Mouse (Mus musculus) heart, postnatal 36 days (tissue): Measurements from ENCODE around the gene Heyl. TPM values are rescaled to one million over a fixed set of nuclear protein-coding genes. Genes with fewer than 3 reads are reported as not detected.

ENCODE experiments used
- DNase-seq, 2 experiments: peaks; one replicate each; pipeline ENCODE4 v3.0.0; 2021 to 2022
- intact Hi-C: fragments of 180-260 bp; cut with DNase I; formaldehyde crosslinking; loops from one replicate; pipeline ENCODE4 v1.15.1; 2025
- total RNA-seq, 2 experiments: library from RNA; stranded (reverse); gene quantifications; 2 replicates each; pipeline ENCODE4 v1.2.3; 2021

The Heyl gene
- total RNA-seq = 10 to 100 TPM; 19.5 to 20.7 TPM

DNA sequence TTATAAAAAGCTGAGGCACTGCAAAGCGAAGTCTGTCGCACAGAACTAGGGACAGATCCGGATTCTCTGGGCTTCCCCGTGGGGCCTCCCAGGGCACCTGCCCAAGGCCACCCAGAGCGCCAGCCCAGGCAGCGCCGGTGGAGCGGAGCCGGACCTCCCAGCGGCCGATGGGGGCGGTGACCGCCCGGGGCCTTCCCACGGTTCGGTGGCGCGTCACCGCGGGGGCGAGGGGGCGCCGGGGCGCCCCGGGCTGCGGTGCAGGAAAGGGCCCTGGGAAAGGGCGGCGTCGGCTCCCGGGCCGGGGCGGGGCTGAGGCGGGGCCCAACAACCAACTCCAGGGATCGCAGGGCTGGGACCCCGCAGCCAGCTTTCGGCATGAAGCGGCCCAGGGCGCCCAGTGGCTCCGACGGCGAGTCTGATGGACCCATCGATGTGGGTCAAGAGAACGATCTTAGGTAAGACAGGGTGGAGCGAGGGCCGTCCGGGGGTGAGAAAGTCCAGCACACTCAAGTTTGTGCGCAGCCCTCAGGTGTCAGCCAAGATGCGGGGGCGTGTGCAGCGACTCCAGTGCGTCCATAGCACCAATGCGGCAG, at the start of gene Heyl:
TSS of gene Heyl (plus strand) at position 65 of the 593 bp plus-strand sequence.
- DNase-seq = peak; percentile 73 to 76
- intact Hi-C loops = no loop called here

DNA sequence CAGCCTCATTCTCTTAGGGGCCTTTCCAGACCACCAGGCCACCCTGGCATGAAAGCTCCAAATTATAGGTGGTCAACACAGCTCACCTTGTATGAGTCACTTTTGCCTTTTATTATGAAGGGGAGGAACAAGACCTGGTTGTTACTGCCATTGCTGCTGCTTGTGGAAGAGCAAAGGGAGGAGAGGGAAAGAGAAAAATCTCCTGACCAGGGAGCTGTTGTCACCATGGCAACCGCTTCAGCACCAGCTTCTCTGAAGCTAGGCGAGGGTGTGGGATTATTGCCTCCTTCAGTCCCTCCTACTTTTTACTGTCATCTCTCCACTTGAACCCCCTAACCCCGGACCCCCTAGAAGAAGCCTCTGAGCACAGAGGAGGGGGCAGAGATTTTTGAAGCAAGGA, 48.5 kb upstream of the Heyl start:
- intact Hi-C loops = no loop called here
- no peak for DNase-seq

DNA sequence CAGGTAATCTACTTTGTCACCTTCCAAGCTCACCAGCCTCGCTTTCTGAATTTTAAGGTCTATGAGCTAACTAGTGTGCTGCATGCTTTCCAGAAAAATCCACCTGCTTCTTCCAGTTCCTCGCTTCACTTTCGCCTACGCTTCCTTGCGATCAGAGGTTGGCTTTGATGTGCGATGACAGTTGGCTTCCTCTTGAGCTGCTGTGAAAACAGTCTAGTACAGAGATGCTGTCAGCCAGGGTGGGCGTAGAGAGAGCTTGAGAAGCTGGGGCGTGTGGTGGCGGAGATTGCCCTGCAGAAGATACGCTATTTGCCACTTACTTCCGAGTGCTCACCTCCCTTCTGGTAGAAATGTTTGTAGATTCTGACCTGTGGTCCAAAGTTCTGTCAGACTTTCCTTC, 41.0 kb upstream of the Heyl start:
- DNase-seq = no peak
- intact Hi-C loops = no loop called here

DNA sequence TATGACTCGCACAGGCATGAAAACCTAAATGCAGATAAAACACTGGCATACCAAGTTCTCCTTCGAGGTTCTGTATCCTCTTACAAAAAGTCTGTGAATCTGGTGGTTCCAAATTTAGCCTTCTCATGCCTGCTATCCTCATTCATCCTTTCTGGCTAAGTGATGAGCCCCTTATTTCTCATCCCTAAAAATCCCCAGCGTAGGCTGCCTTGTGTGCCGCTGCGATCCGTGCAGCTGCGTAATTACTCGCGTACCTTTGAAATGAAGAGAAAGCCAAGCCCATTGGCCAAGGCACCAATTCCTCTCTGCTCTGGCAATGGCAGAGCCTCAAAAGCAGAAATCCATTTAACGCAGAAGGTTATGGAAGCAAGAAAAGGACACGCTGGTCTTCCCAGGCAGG, 39.6 kb upstream of the Heyl start:
- no peak for DNase-seq

DNA sequence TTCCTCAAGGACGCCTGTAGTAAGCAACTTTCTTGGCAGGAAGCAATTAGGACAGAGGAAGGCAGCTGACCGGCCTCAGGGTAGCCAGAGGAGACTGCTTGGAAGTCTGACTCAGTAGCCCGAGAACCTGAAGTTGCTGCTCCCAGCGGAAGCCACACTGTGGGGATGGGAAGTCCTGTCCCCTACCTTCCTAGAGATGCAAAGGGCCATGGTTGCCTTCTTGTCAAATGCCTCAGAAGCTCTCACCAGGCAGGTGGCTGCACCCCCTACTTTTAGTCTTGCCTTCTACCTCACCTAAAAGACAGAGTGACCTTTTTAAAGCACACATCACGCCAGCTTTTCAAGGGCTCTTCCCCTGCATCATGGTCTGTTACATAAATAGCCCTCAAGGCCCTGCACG, 36.7 kb upstream of the Heyl start:
- no peak for DNase-seq
- intact Hi-C loops = no loop called here

More for the DNA sequence above, 39.6 kb upstream of the Heyl start:
- intact Hi-C loops = no loop called here

DNA sequence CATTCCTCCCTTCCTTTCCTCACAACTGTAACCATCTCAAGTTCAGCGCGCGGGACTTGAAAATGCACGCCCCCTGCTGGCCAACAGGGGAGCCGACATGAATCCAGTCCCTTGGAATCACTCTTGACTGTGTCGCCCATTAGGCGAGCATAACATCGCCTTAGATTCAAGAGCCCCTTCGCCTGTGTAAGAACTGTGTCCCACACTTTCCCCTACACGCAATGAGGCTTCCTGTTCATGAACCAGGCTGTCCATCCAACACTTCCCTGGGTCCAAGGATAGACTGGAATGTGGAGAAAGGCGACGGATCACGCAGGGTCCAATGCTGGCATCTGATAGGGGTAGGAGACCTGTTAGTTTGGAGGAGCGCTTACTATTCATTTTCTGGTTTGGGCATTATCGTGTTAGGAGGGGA, 32.6 kb upstream of the Heyl start:
- intact Hi-C loops = loop anchor here (1.0 kb wide), 1 partner anchor 45 kb away; no protein-coding TSS in a partner anchor
- DNase-seq = peak in 1 of 2 experiments; percentile 76

DNA sequence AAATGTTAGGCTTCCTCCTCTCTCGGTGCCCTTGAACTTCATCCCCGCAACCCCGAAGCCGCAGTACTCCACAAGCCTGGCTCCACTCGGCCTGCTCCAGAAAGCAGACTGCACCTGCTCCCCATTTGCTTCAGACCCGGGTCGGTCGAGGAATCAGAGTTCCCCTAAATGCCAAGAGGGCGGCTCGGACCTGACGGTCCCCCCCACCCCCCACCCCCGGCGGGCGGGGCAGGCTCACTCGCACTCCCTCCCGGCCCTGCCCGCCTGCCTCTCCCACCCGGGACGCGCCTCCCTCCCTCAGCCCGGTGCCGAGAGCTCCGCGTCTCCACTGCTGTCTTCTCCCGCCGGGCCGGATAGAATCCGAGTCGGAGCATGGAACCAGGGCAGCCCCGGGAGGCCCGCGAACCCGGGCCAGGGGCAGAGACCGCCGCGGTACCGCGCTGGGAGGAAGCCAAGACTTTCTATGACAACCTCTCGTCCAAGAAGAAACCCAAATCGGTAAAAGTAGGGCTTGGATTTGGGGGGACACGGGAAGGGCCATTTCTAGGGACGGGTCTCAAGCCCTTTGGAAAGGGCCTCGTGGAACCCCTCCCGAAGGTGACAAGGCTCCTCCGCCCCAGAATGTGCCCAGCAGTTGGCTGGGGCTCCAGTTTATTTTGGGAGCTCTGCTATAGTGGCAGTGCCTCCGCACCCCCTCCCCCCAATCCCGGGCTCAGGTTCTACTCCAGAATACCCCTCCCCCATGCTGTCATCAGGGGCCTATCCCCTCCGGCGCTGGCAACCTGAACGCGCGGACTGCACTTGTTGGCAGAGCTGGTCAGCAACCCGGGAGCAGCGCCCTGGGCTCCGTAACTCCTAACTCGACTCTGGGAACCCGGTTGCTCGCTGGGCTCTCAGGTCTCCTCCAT, 31.9 kb upstream of the Heyl start, which contains the start of gene Nt5c1a:
TSS of gene Nt5c1a (plus strand) at position 319 of the 908 bp plus-strand sequence.
- DNase-seq = peak; percentile 51 to 63

DNA sequence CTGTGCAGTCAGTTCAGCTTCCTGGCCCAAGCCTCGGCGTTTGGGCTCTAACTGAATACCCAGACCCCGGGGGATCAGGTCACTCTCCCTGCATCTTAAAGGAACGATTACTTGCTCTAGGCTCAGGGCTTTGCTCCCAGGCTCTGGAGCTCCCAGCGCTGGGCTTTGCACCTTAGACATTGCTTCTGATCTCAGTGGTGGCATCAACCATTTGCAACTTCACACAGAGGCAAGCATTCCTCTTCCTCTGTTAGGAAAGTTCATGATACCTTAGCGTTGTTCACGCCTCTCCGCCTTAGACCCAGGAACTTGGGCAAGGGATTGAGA, 31.3 kb upstream of the Heyl start:
- intact Hi-C loops = no loop called here
- DNase-seq = no peak

More for the DNA sequence above, 31.9 kb upstream of the Heyl start, which contains the start of gene Nt5c1a:
- intact Hi-C loops = no loop called here

DNA sequence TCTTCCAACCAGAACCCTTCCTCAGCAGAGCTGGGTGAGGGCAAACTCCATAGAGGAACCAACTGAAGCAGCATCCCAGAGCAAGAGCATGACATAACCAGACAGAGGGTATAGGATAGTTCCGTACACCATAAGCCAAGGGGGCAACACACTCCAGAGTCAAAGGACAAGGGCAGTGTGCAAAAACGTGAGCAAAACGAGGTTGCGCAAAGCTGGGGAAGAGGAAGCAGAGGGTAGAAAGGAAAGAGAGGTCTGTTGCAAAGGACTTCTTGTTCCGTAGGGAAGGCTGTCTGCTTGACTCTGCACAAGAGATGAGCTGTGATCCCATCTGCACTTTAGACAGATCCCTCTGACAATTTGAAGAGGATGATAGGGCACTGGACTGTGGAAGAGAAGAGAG, 26.0 kb upstream of the Heyl start:
- DNase-seq = no peak
- intact Hi-C loops = no loop called here

DNA sequence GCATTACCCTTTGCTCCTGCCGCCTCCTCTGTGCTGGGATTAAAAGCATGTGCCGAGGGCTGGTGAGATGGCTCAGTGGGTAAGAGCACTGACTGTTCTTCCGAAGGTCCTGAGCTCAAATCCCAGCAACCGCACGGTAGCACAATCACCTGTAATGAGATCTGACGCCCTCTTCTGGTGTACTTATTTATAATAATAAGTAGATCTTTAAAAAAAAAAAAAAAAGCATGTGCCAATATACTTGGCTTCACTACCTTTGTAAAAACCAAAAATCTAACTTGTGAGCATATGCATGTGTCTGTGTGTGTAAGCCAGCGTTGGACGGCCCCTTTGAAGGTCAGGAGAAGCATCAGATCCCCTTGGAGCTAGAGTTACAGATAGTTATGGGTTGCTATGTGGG, 22.4 kb upstream of the Heyl start:
- intact Hi-C loops = no loop called here
- no peak for DNase-seq

DNA sequence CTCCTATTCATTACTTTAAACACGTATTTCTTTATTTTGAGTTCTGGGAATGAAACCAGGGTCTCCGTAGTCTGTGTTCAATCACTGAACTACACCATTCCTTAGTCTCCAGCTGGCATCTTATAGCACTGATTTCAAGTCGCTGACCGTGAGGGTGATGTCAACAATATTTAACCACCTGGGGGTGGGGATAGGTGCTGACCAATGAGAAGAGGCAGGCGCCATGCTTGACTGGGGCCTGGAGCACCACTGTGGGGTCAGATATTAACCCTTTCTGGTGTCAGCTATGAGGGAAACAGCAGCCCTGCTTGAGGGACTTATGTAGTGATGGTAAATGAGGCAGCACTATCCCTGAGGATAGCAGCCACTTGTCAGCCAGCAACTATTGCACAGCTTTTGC, 21.9 kb upstream of the Heyl start:
- DNase-seq = no peak
- intact Hi-C loops = no loop called here

DNA sequence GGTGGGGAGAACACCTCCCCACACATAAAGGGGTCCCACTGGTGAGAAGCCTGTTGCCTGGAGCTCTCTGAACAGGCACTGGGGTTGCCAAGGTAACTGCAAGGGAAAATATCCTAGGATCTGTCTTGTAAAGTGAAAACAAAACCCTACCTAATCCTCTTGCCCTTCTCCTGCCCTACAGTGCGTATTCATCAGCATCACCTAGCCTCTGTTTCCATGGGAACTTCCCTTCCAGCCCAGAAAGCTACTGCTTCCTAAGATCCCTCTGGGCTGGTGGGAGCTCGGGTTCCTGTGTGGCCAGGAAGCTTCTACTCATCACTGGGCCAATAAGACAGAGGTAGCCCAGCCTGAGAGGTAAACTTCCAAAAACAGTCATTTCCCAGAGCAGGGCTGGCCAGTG, 21.0 kb upstream of the Heyl start:
- DNase-seq = no peak
- intact Hi-C loops = no loop called here

DNA sequence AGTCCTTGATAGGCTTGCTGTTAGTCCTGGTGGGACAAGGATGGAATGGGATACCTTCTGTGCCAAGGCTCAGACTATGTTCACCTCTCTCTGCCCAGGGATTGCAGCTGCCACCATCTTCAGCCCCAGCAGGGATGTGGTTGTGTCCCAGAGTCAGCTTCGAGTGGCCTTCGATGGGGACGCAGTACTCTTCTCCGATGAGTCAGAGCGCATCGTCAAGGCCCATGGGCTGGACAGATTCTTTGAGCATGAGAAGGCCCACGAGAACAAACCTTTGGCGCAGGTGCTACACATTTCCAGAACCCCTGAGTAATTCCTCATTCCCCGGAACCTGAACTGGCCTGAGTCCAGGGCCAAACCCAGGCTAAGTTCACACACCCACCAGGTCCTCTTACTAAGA, 19.4 kb upstream of the Heyl start:
- no peak for DNase-seq
- intact Hi-C loops = no loop called here

DNA sequence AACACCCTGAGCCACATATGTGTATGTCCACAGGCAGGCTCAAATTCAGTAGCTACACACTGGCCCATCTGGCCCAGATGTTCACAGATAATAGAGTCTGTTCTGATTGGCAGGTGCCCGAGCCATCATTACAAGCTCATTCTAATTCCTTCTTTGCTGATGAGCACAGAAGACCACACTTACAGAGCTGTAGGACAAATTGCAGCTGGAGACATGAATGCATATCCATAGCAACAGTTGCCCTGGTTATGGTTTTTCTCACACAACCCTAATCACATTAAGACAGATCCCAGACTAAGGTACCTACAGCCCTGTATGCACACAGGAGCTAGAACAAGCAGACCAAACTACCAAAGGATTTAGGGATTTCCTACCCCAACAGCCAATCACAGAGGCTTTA, 18.0 kb upstream of the Heyl start:
- no peak for DNase-seq
- intact Hi-C loops = loop anchor here (5.0 kb wide), 1 partner anchor 58 kb away; no protein-coding TSS in a partner anchor

DNA sequence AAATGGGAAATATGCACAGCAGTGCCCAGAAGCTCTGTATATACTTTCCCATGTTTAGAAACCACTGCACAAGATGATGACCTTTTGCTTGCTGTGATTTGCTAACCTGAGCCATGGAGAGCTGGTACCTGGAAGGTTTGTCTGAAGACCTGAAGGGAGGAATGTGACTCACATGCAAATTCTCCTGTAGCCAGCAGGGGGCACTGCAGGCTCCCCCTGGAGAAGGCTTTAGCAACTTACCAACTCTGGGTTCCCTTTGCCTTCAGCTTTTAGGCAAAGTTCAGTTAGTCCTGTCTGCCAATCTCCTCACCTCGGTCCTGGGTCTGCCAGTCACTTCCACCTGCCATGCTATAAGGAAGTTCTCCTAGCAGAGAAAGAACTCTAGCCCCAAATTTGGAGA, 16.6 kb upstream of the Heyl start:
- peak in 1 of 2 experiments; percentile 60 for DNase-seq
- intact Hi-C loops = loop anchor here (5.0 kb wide), 1 partner anchor 59 kb away; no protein-coding TSS in a partner anchor

DNA sequence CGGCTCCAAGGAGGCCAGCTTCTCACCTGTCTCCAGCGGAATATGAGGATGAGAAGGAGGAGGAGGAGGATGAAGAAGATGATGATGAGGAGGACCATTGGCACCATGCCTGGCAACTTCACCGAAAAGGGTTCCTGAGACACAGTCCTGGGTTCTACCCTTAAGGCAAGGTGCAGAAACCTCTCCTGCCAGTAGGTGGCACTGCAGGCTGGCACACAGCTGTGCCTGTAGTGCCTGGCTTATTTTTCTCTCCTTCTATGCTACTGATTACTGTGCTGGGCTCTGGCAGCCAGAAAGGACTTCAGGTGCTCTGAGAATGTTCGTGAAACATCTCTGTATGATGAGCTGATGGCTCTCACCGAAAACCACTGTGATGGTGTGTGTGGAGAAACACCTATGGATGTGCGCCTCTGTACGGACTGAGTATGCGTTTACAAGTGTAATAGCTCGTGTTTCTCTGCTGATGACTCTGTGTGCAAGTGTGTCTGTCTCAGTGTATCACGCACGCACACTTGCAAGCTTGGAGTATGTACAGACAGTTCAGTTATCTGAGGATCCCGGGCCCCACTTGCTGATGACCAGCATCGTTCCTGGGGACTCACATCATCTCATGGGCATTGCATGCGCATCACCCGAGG, 13.5 kb upstream of the Heyl start:
- DNase-seq = peak; percentile 79 to 83
- intact Hi-C loops = loop anchor here (1.0 to 5.0 kb wide), 2 partner anchors 34 to 63 kb away; no protein-coding TSS in a partner anchor

DNA sequence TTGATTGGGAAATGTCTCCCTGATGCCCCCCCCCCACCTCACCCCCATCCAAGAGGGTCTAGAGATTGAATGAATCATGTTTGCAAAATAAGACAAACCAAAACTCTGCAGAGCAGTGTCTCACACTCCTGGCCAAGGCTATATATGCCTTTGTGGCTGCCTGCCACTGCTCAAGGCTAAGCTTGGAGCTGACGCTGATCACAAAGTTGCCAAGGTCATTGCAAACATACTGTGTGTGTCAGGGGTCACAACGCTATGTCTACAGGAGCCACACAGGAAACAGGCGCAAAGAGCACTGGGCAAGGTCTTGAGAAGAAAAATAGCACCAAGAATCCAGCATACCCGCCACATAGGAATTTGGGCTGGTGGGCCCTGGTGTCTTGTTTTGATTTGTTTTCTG, 12.7 kb upstream of the Heyl start:
- intact Hi-C loops = no loop called here
- DNase-seq = no peak

DNA sequence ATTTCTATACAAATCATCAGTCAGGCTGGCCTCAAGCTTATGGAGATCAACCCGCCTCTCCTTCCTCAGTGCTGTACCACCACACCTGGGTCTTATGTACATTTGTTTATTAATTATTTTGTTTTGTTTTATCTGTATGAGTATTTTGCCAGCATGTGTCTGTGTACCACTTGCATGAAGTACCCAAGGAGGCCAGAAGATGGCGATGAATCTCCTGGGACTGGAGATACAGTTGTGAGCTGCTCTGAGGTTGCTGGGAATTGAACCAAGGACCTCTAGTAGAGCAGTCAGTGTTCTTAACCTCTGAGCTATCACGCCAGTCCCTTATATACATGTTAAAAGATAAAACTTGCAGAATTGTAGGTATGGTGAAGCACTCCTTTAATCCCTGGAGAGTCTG, 10.0 kb upstream of the Heyl start:
- intact Hi-C loops = no loop called here
- no peak for DNase-seq

DNA sequence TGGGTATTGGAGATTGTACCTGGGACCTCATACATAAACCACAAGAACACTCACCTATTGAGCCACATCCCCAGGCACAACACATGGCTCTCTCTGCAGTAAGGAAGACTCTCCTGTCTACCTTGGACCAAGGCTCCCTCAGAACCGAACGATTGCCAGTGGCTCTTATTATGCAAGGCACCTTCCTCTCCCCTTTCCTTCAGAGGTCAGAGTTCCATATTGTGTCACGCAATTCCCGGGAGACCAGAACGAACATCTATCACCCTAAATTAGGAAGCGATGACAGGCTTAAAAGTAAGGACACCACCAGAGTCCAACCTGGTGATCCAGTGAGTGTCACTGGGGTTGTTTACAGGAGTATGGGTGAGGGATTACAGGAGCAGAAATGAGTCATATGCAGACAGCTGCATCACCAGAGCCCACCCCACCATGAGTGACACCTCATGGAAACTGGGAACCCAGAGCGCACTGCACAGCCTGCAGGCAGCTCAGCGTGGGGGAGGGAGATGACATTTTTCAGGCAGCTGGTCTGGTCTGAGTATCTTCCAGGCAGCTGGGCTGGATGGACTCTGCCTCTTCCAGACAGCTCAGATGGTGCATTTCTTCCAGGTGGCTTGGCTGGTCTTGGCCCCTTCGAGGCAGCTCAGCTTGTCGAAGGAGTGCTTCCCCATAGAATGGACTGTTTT, 7.5 kb upstream of the Heyl start:
- peak; percentile 47 to 61 for DNase-seq
- intact Hi-C loops = no loop called here

DNA sequence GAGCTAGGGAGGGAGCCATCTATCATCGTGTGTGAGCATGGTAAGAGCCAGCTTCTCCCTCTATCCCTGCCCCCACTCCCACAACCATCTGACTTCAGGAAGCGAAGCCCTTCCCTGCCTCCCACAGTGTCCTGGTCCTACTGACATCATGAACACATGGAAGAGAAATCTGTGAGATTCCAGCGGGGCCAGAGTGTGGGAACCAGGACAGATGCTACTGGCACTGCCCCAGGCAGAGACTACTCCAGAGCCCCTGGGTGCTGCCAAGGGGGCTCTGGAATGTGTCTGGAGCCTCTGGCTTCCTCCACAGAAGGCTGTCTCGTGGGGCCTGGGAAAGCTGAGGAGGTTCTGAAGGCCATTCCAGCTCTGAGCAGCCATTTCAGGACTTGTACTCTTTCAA, 5.6 kb upstream of the Heyl start:
- intact Hi-C loops = no loop called here
- DNase-seq = peak; percentile 68 to 76

DNA sequence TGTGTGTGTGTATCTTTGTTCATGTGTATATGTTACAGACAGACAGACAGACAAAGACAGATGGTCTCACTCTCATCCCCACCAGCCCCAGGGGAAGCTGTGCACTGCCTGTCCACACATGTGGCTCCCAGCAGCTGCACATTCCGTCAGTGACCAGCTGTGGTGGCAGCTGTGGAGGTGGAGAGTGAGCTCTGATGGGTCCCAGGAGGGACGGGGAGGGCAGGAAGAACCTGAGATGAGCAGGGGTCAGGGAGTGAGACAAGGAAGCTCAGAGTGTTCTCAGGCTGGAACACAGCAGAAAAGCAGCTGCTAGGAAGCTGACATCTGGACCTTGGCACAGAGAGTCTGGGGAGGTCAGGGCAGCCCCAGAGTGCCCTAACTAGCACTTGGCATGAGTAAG, 5.1 kb upstream of the Heyl start:
- DNase-seq = peak; percentile 61 to 80
- intact Hi-C loops = no loop called here
